Mouse (Mus musculus) hindbrain, postnatal 0 days (tissue): Measurements from ENCODE around the gene Brap. TPM values are rescaled to one million over a fixed set of nuclear protein-coding genes. Genes with fewer than 3 reads are reported as not detected.

Experiments used
- ATAC-seq: fragments of 200-750 bp; cut with Nextera tagmentation; 2 replicates; pipeline ENCODE4 v1.8.0; 2017; ENCODE audit warnings: mild to moderate bottlenecking, moderate TSS enrichment, moderate library complexity
- DNase-seq: peaks from one replicate; pipeline ENCODE4 v3.0.0-alpha.2; 2015; ENCODE audit warnings: low spot score
- H3K27ac ChIP-seq: fragments of 300-500 bp; sonication (generic); 2 replicates; pipeline ENCODE4 v1.5.1; 2014; ENCODE audit warnings: mild to moderate bottlenecking
- H3K27me3 ChIP-seq: fragments of 300-500 bp; sonication (generic); 2 replicates; pipeline ENCODE4 v1.6.1; 2014; ENCODE audit warnings: low read length, mixed read lengths; ENCODE audit not compliant: insufficient read depth
- H3K36me3 ChIP-seq: fragments of 300-500 bp; sonication (generic); 2 replicates; pipeline ENCODE4 v1.6.1; 2014; ENCODE audit warnings: low read length, mixed read lengths; ENCODE audit not compliant: insufficient read depth
- H3K4me1 ChIP-seq: fragments of 300-500 bp; sonication (generic); 2 replicates; pipeline ENCODE4 v1.6.1; 2014; ENCODE audit warnings: antibody characterized with exemption, low read length, mixed read lengths; ENCODE audit not compliant: insufficient read depth
- H3K4me2 ChIP-seq: fragments of 300-500 bp; sonication (generic); 2 replicates; pipeline ENCODE4 v1.6.1; 2014; ENCODE audit warnings: low read depth, mild to moderate bottlenecking, low read length, moderate library complexity, mixed read lengths
- H3K4me3 ChIP-seq: fragments of 300-500 bp; sonication (generic); 2 replicates; pipeline ENCODE4 v1.5.1; 2014; ENCODE audit warnings: low read length
- H3K9ac ChIP-seq: fragments of 300-500 bp; sonication (generic); replicated peaks from 2 replicates; pipeline ENCODE4 v1.6.1; 2014; ENCODE audit warnings: mild to moderate bottlenecking, low read length, moderate library complexity, mixed read lengths
- H3K9me3 ChIP-seq: fragments of 300-500 bp; sonication (generic); 2 replicates; pipeline ENCODE4 v1.6.1; 2016; ENCODE audit warnings: low read length, mixed read lengths
- CTCF ChIP-seq: IDR thresholded peaks from 2 replicates; pipeline ENCODE4 v1.5.1; 2016; ENCODE audit warnings: antibody characterized with exemption, control low read depth, low read depth
- WGBS: fragments of 180-500 bp; shearing (Covaris S2); extraction: QIAGEN DNeasy Blood & Tissue Kit; methylation state at CpG from one replicate; pipeline ENCODE4 v1.1.7; 2014; 5-methylcytosine and 5-hydroxymethylcytosine counted together
- polyA plus RNA-seq: library from polyadenylated mRNA; unstranded; fragments of >200 nt; fragmentation: Nextera tagmentation; extraction: Ambion mirVana; gene quantifications from 2 replicates; pipeline ENCODE4 v1.2.1, GENCODE M21; 2015
- total RNA-seq: library from RNA; depleted of rRNA; stranded (reverse); fragments of >200 nt; gene quantifications from 2 replicates; pipeline ENCODE4 v1.2.3, GENCODE M21; 2014

Brap gene
- total and polyA plus RNA-seq, 2 experiments from 2014 or later: 41.7 to 44.0 TPM

DNA sequence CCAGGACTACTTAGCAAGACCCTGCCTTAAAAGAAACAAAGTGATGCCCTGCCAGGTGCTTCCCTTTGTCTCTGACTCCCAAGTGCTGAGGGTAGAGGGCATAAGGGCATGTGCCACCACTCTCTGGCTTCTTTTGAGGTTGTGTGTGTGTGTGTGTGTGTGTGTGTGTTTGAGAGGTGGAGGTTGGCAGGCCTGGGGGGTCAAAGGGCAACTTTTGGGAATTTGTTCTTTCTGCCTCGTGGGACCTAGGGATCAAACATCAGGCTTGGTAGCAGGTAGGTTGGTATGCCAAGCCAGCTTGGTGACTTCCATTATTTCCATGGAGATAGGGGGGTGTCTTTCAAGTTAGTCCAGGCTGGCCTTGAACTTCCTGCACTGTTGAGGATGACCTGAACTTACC is 43.0 kb downstream of the Brap start:
- TF ChIP-seq CTCF: no peak
- peaks cover 8% of the 10 kb centered on the region; the same call in 1 of the 2 replicates for H3K4me1 ChIP-seq
- no peak overlapping the region for H3K27ac ChIP-seq
- no peaks in the 10 kb centered on the region for H3K27me3 ChIP-seq
- H3K4me2 ChIP-seq: no peak overlapping the region
- ATAC-seq (no peak), DNase-seq (no peak)
- WGBS: 47% methylated on average over 1 of the region's 1 CpGs
- H3K9me3 ChIP-seq: no peaks in the 10 kb centered on the region
- no peak overlapping the region for H3K9ac ChIP-seq
- no peak overlapping the region for H3K4me3 ChIP-seq
- H3K36me3 ChIP-seq: no peaks in the 10 kb centered on the region

DNA sequence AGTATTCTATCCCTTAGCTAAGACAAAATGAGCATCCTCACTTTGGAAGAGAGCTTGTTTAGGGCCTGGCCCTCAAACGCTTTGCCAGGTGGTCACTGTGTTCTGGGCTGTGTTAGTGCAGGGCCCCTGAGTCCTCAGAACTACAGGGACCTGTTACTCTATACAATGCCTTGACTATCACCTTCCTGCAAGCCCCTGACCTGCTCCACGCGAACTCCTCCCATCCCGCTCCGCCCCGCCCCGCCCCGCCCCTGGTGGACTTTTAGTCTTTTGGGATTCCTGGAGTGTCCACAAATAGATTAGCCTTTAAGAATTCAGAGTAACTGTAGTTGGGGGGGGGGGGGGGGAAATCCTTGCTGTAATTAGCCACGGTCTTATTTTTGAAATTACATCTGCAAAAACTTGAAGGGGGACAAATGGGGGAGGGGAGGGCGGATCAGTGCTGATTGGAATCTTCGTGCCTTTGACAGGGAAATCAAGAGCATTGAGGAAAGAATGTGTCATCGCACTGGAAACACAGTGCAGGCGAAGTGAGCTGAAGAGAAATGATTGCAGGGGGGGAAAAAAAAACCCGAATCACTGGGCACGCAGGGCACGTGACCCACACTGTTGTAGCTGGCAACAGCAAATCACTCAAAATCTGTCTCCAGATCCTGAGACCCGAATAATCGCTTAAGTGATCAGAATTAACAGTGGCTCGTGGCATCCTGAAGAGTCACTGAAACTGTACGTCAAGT is 44.3 kb downstream of the Brap start:
- Histone ChIP-seq H3K9me3 (no peaks in the 10 kb centered on the region), H3K36me3 (no peaks in the 10 kb centered on the region), H3K27ac (no peak overlapping the region), H3K27me3 (no peaks in the 10 kb centered on the region), H3K9ac (0 out of 2 replicates have a peak overlapping the region, but pooled peaks have one; percentile 33), H3K4me3 (peak overlapping the region; percentile 17), H3K4me2 (peak overlapping the region; percentile 53), H3K4me1 (peaks cover 8% of the 10 kb centered on the region; the same call in 1 of the 2 replicates)
- TF ChIP-seq CTCF: no peak
- 6% methylated on average over 20 of the region's 20 CpGs for WGBS
- ATAC-seq (0 out of 2 replicates have a peak, but pooled peaks have one; percentile 12), DNase-seq (peak; percentile 53)

DNA sequence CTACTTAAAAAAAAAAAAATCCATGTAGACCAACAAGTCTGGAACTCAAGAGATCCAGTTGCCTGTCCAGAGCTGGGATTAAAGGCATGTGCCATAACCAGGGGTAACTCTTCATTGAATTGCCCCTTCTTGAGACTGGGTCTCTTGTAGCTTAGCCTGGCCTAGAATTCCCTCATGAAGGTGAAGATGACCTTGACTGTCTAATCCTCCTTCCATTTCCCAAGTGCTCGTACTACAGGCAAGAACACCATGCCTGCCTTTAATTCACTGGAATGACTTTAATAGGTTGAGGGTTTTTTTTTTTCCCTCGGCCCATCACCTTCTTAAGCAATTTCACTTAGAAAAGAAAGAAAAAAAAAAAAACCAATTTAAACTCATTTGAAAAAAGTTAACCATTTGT is 50.0 kb downstream of the Brap start:
- ATAC-seq (no peak), DNase-seq (no peak)
- peaks cover 4% of the 10 kb centered on the region for H3K4me1 ChIP-seq
- no peaks in the 10 kb centered on the region for H3K9me3 ChIP-seq
- peak overlapping the region; percentile 68 for H3K4me2 ChIP-seq
- no peak overlapping the region for H3K9ac ChIP-seq
- H3K27me3 ChIP-seq: no peaks in the 10 kb centered on the region
- peak overlapping the region; percentile 97; the same call in 1 of the 2 replicates for H3K4me3 ChIP-seq
- H3K27ac ChIP-seq: no peak overlapping the region
- 50% methylated on average over 2 of the region's 2 CpGs for WGBS
- no peaks in the 10 kb centered on the region for H3K36me3 ChIP-seq
- no peak for TF ChIP-seq CTCF

DNA sequence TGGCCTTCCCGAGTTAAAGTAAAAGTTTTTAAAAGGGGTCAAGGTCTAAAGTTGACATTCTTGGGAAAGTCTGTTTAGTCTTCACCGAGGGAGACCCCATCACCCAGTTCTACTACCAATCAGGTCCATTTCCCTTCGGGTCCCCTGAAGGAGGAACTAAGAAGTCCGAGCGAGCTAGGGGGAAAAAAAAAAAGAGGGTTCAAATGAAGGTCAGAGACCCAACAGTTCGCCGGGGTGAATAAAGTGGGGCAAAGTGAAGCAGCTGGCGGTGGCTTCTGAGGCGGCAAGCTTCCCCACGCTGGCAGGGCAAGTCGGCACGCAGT is 50.4 kb downstream of the Brap start:
- WGBS: under 1% methylated on average over 12 of the region's 12 CpGs
- Histone ChIP-seq H3K9ac (peak overlapping the region; percentile 95), H3K4me3 (peak overlapping the region; percentile 97), H3K27me3 (no peaks in the 10 kb centered on the region), H3K27ac (peak overlapping the region; percentile 98), H3K36me3 (no peaks in the 10 kb centered on the region), H3K9me3 (no peaks in the 10 kb centered on the region), H3K4me2 (peak overlapping the region; percentile 68), H3K4me1 (peaks cover 8% of the 10 kb centered on the region)
- no peak for ATAC-seq
- DNase-seq: no peak
- TF ChIP-seq CTCF: no peak

DNA sequence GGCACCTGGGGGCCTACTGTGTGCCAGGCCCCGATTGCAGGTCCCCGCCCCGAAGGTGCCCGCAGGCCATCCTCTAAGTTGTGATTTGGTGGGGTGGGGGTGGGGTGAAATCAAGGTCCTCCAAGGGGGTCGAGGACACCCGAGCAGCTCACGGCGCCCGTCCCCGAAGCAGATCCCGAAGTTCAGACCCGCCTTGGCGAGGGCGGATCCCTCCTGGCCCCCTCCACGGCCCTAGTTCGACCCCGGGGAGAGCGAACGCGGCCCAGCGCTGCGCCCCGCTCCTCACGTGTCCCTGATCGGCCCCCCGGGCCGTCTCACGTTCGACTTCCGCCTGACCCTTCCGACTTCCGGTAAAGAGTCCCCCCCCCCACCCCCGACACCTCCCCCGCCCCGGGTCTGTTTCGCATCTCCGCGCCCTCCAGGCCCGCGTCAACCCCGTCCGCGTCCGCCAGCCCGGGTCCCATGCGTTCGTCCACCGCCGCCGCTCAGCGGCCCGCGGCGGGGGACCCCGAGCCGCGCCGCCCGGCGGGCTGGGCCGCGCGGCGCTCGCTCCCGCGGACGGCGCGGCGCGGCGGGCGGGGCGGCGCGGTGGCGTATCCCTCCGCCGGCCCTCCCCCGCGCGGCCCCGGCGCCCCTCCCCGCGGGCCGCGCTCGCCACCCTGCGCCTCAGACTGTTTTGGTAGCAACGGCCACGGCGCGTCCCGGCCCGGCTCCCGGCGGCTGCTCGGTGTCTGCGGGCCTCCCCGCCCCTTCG is 51.0 kb downstream of the Brap start, which contains the start of gene Atxn2:
Gene Atxn2, plus strand, starts transcription at position 164 of the 754 bp plus-strand sequence.
- Histone ChIP-seq H3K9me3 (no peaks in the 10 kb centered on the region), H3K4me2 (peak within 1 kb of the TSS; percentile 68), H3K36me3 (no peaks in the 10 kb centered on the region), H3K4me1 (peaks cover 11% of the 10 kb centered on the region), H3K4me3 (peak within 1 kb of the TSS; percentile 97), H3K27me3 (no peaks in the 10 kb centered on the region), H3K9ac (peak within 1 kb of the TSS; percentile 95), H3K27ac (peak within 1 kb of the TSS; percentile 98)
- 1% methylated on average over 59 of the region's 103 CpGs for WGBS
- TF ChIP-seq CTCF: no peak
- DNase-seq: peak; percentile 92
- ATAC-seq: peak; percentile 85

DNA sequence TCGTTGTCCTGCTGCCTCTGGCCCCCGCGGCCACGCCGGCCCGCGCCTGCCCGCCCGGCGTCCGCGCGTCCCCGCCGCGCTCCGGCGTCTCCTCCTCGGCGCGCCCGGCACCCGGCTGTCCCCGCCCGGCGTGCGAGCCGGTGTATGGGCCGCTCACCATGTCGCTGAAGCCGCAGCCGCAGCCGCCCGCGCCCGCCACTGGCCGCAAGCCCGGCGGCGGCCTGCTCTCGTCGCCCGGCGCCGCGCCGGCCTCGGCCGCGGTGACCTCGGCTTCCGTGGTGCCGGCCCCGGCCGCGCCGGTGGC is 51.5 kb downstream of the Brap start:
- no peak for DNase-seq
- peak overlapping the region; percentile 95 for H3K9ac ChIP-seq
- no peak for TF ChIP-seq CTCF
- ATAC-seq: peak; percentile 58
- H3K27ac ChIP-seq: peak overlapping the region; percentile 98
- no peaks in the 10 kb centered on the region for H3K9me3 ChIP-seq
- H3K27me3 ChIP-seq: no peaks in the 10 kb centered on the region
- 2% methylated on average over 13 of the region's 57 CpGs for WGBS
- H3K36me3 ChIP-seq: no peaks in the 10 kb centered on the region
- H3K4me2 ChIP-seq: peak overlapping the region; percentile 68
- peak overlapping the region; percentile 97 for H3K4me3 ChIP-seq
- peaks cover 11% of the 10 kb centered on the region for H3K4me1 ChIP-seq
